Mouse (Mus musculus) olfactory bulb, adult 2 months (tissue): ENCODE results near the gene Lonrf2. TPM values are rescaled to one million over a fixed set of nuclear protein-coding genes. Genes with fewer than 3 reads are reported as not detected.

Source experiments
- H3K27ac ChIP-seq: fragments of 200-500 bp; 2 replicates; pipeline ENCODE4 v1.5.1; 2012; ENCODE audit warnings: low read depth, low read length; ENCODE audit not compliant: insufficient read depth
- H3K4me1 ChIP-seq: fragments of 200-500 bp; 2 replicates; pipeline ENCODE4 v1.6.1; 2012; ENCODE audit warnings: low read length; ENCODE audit not compliant: control insufficient read depth, insufficient read depth
- H3K4me3 ChIP-seq: fragments of 200-500 bp; 2 replicates; pipeline ENCODE4 v1.5.1; 2012; ENCODE audit warnings: mild to moderate bottlenecking, low read depth, low read length, moderate library complexity; ENCODE audit not compliant: insufficient read depth
- CTCF ChIP-seq: fragments of 200-500 bp; IDR thresholded peaks from 2 replicates; pipeline ENCODE4 v1.5.1; 2012; ENCODE audit warnings: low read depth, mild to moderate bottlenecking, low read length, moderate library complexity; ENCODE audit not compliant: insufficient read depth
- POLR2A ChIP-seq: fragments of 200-500 bp; IDR thresholded peaks from 2 replicates; pipeline ENCODE4 v1.6.1; 2012; ENCODE audit warnings: mild to moderate bottlenecking, low read depth, low read length, moderate library complexity; ENCODE audit not compliant: insufficient read depth
- WGBS: fragments of 180-500 bp; shearing (Covaris S2); methylation state at CpG from one replicate; pipeline ENCODE4 v1.1.7; 2018; 5-methylcytosine and 5-hydroxymethylcytosine counted together
- polyA plus RNA-seq: library from polyadenylated mRNA; stranded (reverse); fragments of >200 nt; gene quantifications from 2 replicates; pipeline ENCODE4 v1.2.4, GENCODE M21; 2012; ENCODE audit warnings: low replicate concordance; ENCODE audit not compliant: missing spikeins, insufficient read depth, insufficient read length

Gene Lonrf2
- polyA plus RNA-seq: 59.8 TPM in 1 of 2 replicates, not detected in the other

DNA sequence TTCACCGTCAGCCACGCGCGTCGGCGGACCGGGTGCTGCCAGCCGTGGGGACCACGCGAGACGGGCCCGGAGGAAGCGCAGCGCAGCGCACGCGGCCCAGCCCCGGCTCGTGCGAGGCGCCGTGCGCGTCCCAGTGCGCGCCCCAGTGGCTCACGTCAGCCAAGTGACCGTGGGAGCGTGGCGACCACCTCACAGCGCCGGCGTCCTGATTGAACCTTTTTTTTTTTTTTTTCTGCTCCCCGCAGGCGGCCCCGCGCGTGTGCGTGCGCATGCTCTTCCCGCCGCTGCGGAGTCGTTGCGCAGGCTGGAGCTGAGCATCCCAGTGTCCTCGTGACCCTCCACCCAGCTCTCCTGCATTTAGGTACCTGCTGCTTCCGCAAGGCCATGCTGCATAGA is at the start of gene Lonrf2:
TSS of gene Lonrf2 (minus strand) at position 235 of the 396 bp plus-strand sequence.
- H3K27ac ChIP-seq: peak within 1 kb of the TSS; percentile 79
- H3K4me3 ChIP-seq: peak within 1 kb of the TSS; percentile 89
- no peaks in the 10 kb centered on the region for H3K4me1 ChIP-seq
- TF ChIP-seq CTCF (no peak), POLR2A (peak; percentile 50; the same call in 1 of the 2 replicates)
- under 1% methylated on average over 47 of the region's 47 CpGs for WGBS

DNA sequence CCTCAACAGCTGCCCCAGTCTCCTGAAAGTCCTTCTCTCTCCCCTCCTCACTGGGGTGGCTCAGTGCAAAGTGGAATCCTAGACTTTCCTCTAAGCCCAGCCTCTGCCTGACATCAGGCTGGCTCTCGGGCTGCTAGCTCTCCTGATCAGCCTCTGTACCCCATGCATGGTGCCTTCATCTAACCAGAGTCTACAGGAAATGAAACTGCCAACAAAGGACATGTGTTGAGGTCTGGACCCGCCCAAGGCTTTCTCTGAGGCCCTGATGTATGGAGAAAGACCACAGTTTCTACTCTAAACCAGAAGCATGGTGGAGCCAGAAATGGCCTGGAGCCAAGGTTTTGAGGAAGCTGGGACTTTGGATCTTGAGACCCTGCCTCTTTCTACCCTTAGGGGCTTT is 49.4 kb upstream of the Lonrf2 start:
- 85% methylated on average over 2 of the region's 2 CpGs for WGBS
- H3K27ac ChIP-seq: no peak overlapping the region
- no peak for TF ChIP-seq CTCF
- no peak for TF ChIP-seq POLR2A
- no peak overlapping the region for H3K4me3 ChIP-seq
- H3K4me1 ChIP-seq: peaks cover 8% of the 10 kb centered on the region; the same call in 1 of the 2 replicates

DNA sequence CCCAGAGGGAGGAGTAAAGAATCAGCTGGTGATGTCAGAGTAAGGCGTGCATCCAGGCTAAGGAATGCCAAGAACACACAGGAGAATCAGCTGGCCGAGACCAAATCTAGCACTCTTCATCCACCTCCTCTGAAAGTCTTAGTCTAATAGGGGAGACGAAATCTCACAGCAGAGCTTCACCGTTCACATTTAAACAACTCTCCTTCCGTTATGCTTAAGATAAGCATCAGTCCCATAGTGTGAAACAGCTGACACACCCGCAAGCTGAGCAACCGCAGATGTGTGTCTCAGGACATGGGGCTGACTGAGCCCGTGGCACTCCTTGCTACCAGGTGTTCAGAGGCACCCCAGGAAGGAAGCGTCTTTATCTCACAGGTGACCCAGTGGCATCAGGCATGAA is 47.3 kb upstream of the Lonrf2 start:
- H3K4me1 ChIP-seq: peaks cover 8% of the 10 kb centered on the region; the same call in 1 of the 2 replicates

GRCm38 (mm10) chr1:38882746-38883145 is 46.2 kb upstream of the Lonrf2 start:
- no peak overlapping the region for H3K4me3 ChIP-seq
- WGBS: 93% methylated on average over 4 of the region's 4 CpGs
- no peak overlapping the region for H3K27ac ChIP-seq
- peaks cover 8% of the 10 kb centered on the region; the same call in 1 of the 2 replicates for H3K4me1 ChIP-seq
- TF ChIP-seq POLR2A (no peak), CTCF (no peak)

More for the DNA sequence above, 47.3 kb upstream of the Lonrf2 start:
- no peak overlapping the region for H3K4me3 ChIP-seq
- 84% methylated on average over 9 of the region's 9 CpGs for WGBS
- H3K27ac ChIP-seq: no peak overlapping the region
- no peak for TF ChIP-seq POLR2A
- no peak for TF ChIP-seq CTCF

DNA sequence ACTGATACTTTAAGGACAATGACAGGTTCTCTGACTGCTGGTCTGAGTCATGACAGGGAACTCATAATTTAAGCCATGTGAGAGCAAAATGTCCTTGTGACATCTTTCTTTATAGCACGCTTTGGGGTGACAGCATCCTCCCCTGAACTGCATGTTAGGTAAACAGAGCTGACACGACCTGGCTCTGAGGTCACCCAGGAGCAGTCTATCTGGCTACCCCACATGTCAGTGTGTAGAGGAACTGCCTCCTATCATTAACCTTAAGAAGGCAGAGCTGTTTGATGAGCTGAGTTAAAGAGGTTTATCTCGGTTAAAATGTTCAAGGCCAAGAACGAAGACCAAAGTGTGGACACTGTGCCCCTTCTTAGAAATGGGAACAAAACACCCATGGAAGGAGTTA is 44.9 kb upstream of the Lonrf2 start:
- H3K4me3 ChIP-seq: no peak overlapping the region
- WGBS: 86% methylated on average over 4 of the region's 4 CpGs
- peaks cover 13% of the 10 kb centered on the region for H3K4me1 ChIP-seq
- H3K27ac ChIP-seq: no peak overlapping the region
- TF ChIP-seq CTCF: no peak
- no peak for TF ChIP-seq POLR2A

GRCm38 (mm10) chr1:38876671-38877382 is 40.3 kb upstream of the Lonrf2 start:
- H3K4me1 ChIP-seq: peaks cover 7% of the 10 kb centered on the region
- peak overlapping the region; percentile 79 for H3K27ac ChIP-seq
- 30% methylated on average over 5 of the region's 5 CpGs for WGBS
- H3K4me3 ChIP-seq: no peak overlapping the region
- TF ChIP-seq CTCF (no peak), POLR2A (no peak)

- Histone ChIP-seq H3K4me3 (no peak overlapping the region), H3K4me1 (peaks cover 7% of the 10 kb centered on the region), H3K27ac (no peak overlapping the region)
- 88% methylated on average over 5 of the region's 5 CpGs for whole genome bisulfite sequencing
- TF ChIP-seq POLR2A (no peak), CTCF (no peak)
Observed at GRCm38 (mm10) chr1:38873911-38874310, 37.4 kb upstream of the Lonrf2 start.

- Histone ChIP-seq H3K4me1 (peaks cover 2% of the 10 kb centered on the region; the same call in 1 of the 2 replicates), H3K4me3 (no peak overlapping the region), H3K27ac (no peak overlapping the region)
- TF ChIP-seq POLR2A (no peak), CTCF (no peak)
- WGBS: 88% methylated on average over 6 of the region's 6 CpGs
Observed at GRCm38 (mm10) chr1:38871834-38872233, 35.3 kb upstream of the Lonrf2 start.

- H3K4me1 ChIP-seq: no peaks in the 10 kb centered on the region
- 72% methylated on average over 13 of the region's 13 CpGs for WGBS
- no peak overlapping the region for H3K27ac ChIP-seq
- TF ChIP-seq POLR2A: no peak
- H3K4me3 ChIP-seq: no peak overlapping the region
Observed at GRCm38 (mm10) chr1:38869398-38870195, 33.1 kb upstream of the Lonrf2 start.
